Mouse (Mus musculus): ENCODE results near the gene Pctp. TPM values are rescaled to one million over a fixed set of nuclear protein-coding genes. Genes with fewer than 3 reads are reported as not detected.

Gene Pctp
- polyA plus RNA-seq, 2 experiments = 2.3 to 3.9 TPM

DNA sequence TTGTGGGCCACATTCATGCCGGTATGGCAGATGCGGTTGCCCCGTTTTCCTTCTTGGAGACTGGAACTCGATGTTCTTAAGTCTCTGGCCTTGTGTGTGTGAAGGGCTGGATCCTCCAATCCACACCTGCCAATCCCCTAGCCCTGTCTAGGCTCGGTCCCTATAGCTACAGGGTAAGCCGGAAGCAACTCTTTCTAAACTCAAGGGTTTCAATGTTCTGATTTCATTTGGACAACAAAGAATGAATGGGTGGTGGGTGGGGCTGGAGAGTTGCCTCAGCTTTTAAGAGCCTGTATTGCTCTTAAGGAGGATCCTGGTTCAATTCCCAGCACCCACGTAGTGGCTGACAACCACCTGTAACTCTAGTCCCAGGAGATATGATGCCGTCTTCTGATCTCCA lies 16.2 kb downstream of the Pctp start:
- Histone ChIP-seq H3K9ac (ENCODE audit: low read depth, low read length, severe bottlenecking) (no peak overlapping the region), H3K9me3 (ENCODE audit: control insufficient read depth, low read length) (no peaks in the 10 kb centered on the region), H3K36me3 (ENCODE audit: control insufficient read depth, insufficient read depth, low read length) (no peaks in the 10 kb centered on the region), H3K4me1 (ENCODE audit: control insufficient read depth, insufficient read depth, low read length) (no peaks in the 10 kb centered on the region), H3K27ac (replicated peaks; ENCODE audit: low read depth, low read length) (no peak overlapping the region), H3K4me3 (replicated peaks; ENCODE audit: low read length) (no peak overlapping the region), H3K27me3 (ENCODE audit: control insufficient read depth, insufficient read depth, low read length) (no peaks in the 10 kb centered on the region), H3K4me2 (replicated peaks; ENCODE audit: low read depth, low read length, severe bottlenecking) (no peak overlapping the region)
- no peak for ATAC-seq (ENCODE audit: low FRiP score, low read depth)
- 92% methylated on average over 8 of the region's 8 CpGs for whole genome bisulfite sequencing
- DNase-seq (ENCODE audit: low spot score) = no peak
- TF ChIP-seq POLR2A (IDR thresholded peaks at IDR 0.05; ENCODE audit: borderline replicate concordance, extremely low read depth, insufficient read depth, insufficient read length) = no peak

DNA sequence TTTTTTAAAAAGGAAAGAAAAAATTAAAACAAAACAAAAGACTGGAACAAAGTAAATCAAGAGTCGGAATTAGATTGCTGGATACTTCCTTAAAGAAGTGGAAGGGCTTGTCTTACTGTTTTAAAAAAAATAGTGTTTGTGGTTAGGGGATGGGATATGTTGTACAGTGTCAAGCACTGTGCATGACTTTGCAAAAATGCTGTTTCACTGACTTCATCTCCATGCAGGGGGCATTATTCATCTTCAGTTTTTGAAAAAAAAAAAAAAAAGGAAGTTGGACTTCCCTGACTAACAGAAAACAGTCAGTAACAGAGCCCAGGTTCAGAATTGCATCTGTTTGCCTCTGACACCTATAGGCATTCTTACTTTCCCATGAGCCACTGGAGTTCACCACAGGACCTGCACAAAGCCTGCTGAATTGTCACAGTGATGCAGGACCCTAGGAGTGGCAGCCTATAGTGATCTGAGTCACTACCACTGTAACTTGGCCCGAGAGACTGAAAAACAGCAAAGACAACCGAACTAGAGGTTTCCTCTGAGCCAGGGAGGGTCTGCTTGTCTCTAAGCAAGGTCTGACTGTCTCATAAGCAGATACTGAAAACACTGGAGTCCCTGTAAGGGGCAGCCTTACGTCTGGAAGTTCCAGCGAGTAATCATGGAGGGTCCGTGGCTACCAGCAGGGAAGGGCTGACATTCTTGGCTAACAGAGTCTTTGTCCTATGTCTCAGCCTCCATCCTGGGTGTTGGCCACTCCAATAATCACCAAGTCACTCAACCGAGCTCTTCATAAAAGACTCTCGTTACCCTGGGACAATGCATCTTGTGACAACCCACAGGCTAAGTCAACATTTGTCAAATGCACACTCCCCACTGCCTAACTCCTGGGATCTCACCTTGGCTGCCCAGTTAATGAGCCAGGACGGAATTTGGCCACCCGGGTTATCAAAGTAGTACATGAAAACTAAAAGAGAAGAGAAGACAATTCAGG lies 17.2 kb downstream of the Pctp start:
- Histone ChIP-seq H3K4me2 (replicated peaks; ENCODE audit: low read depth, low read length, severe bottlenecking) (no peak overlapping the region), H3K27ac (replicated peaks; ENCODE audit: low read depth, low read length) (no peak overlapping the region), H3K27me3 (ENCODE audit: control insufficient read depth, insufficient read depth, low read length) (no peaks in the 10 kb centered on the region), H3K4me3 (replicated peaks; ENCODE audit: low read length) (no peak overlapping the region), H3K4me1 (ENCODE audit: control insufficient read depth, insufficient read depth, low read length) (no peaks in the 10 kb centered on the region), H3K9me3 (ENCODE audit: control insufficient read depth, low read length) (no peaks in the 10 kb centered on the region), H3K36me3 (ENCODE audit: control insufficient read depth, insufficient read depth, low read length) (no peaks in the 10 kb centered on the region), H3K9ac (ENCODE audit: low read depth, low read length, severe bottlenecking) (no peak overlapping the region)
- WGBS = 80% methylated on average over 10 of the region's 10 CpGs
- no peak for DNase-seq (ENCODE audit: low spot score)
- no peak for TF ChIP-seq POLR2A (IDR thresholded peaks at IDR 0.05; ENCODE audit: borderline replicate concordance, extremely low read depth, insufficient read depth, insufficient read length)
- no peak for ATAC-seq (ENCODE audit: low FRiP score, low read depth)

DNA sequence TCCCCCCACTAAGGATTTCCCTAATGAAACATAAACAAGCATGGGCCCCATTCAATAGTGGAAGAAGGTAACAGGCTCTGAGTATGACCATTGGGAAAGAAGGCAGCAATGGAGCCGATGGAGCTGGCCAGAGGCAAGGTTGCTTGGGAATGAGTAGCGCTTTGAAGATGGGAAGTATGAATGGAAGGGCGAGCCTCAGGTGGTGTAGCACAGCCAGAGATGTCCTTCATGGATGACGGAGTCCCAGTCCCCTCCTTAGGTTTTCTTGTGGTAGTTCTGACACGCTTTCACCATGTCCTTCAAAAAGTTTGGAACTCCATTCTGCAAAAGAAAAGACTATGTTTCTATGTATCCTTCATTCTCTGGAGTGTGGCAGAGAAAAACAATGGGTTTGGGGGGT lies 18.3 kb downstream of the Pctp start:
- H3K27me3 ChIP-seq (ENCODE audit: control insufficient read depth, insufficient read depth, low read length) = no peaks in the 10 kb centered on the region
- H3K4me1 ChIP-seq (ENCODE audit: control insufficient read depth, insufficient read depth, low read length) = no peaks in the 10 kb centered on the region
- 92% methylated on average over 5 of the region's 5 CpGs for WGBS
- no peaks in the 10 kb centered on the region for H3K9me3 ChIP-seq (ENCODE audit: control insufficient read depth, low read length)
- H3K27ac ChIP-seq (replicated peaks; ENCODE audit: low read depth, low read length) = no peak overlapping the region
- no peak for TF ChIP-seq POLR2A (IDR thresholded peaks at IDR 0.05; ENCODE audit: borderline replicate concordance, extremely low read depth, insufficient read depth, insufficient read length)
- H3K4me2 ChIP-seq (replicated peaks; ENCODE audit: low read depth, low read length, severe bottlenecking) = no peak overlapping the region
- ATAC-seq (ENCODE audit: low FRiP score, low read depth) = no peak
- no peaks in the 10 kb centered on the region for H3K36me3 ChIP-seq (ENCODE audit: control insufficient read depth, insufficient read depth, low read length)
- H3K4me3 ChIP-seq (replicated peaks; ENCODE audit: low read length) = no peak overlapping the region
- DNase-seq (ENCODE audit: low spot score) = no peak
- no peak overlapping the region for H3K9ac ChIP-seq (ENCODE audit: low read depth, low read length, severe bottlenecking)

GRCm38 (mm10) chr11:89982918-89983317 lies 19.8 kb downstream of the Pctp start:
- no peak overlapping the region for H3K4me3 ChIP-seq (replicated peaks; ENCODE audit: low read length)
- no peak overlapping the region for H3K27ac ChIP-seq (replicated peaks; ENCODE audit: low read depth, low read length)
- H3K36me3 ChIP-seq (ENCODE audit: control insufficient read depth, insufficient read depth, low read length) = no peaks in the 10 kb centered on the region
- no peak overlapping the region for H3K4me2 ChIP-seq (replicated peaks; ENCODE audit: low read depth, low read length, severe bottlenecking)
- 77% methylated on average over 2 of the region's 2 CpGs for WGBS
- no peak for TF ChIP-seq POLR2A (IDR thresholded peaks at IDR 0.05; ENCODE audit: borderline replicate concordance, extremely low read depth, insufficient read depth, insufficient read length)
- H3K9ac ChIP-seq (ENCODE audit: low read depth, low read length, severe bottlenecking) = no peak overlapping the region
- H3K9me3 ChIP-seq (ENCODE audit: control insufficient read depth, low read length) = no peaks in the 10 kb centered on the region
- peaks cover 11% of the 10 kb centered on the region; the same call in 1 of the 2 replicates for H3K4me1 ChIP-seq (ENCODE audit: control insufficient read depth, insufficient read depth, low read length)
- ATAC-seq (ENCODE audit: low FRiP score, low read depth) (no peak), DNase-seq (ENCODE audit: low spot score) (no peak)
- no peaks in the 10 kb centered on the region for H3K27me3 ChIP-seq (ENCODE audit: control insufficient read depth, insufficient read depth, low read length)

DNA sequence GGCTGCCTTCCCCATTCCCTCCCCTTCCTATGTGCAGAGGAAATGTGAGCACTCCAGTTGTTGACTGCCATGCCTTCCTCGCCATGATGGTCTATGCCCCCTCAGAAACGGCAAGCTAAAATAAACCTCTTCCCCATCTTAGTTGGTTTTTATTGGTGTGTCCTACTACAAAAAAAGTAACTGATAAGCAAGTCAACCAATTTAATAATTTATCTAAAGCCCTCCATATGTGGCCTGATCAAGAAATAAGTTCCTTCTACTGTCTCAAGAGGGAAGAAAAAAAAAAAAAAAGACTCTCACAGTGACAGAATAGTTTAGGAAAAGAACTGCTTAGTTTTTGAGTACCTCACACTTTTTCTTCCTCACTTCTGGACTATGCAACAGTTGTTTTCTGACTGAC lies 22.6 kb downstream of the Pctp start:
- ATAC-seq (ENCODE audit: low FRiP score, low read depth) (no peak), DNase-seq (ENCODE audit: low spot score) (no peak)
- no peaks in the 10 kb centered on the region for H3K27me3 ChIP-seq (ENCODE audit: control insufficient read depth, insufficient read depth, low read length)
- no peaks in the 10 kb centered on the region for H3K36me3 ChIP-seq (ENCODE audit: control insufficient read depth, insufficient read depth, low read length)
- 95% methylated on average over 2 of the region's 2 CpGs for WGBS
- H3K4me2 ChIP-seq (replicated peaks; ENCODE audit: low read depth, low read length, severe bottlenecking) = no peak overlapping the region
- no peak overlapping the region for H3K27ac ChIP-seq (replicated peaks; ENCODE audit: low read depth, low read length)
- H3K4me3 ChIP-seq (replicated peaks; ENCODE audit: low read length) = no peak overlapping the region
- H3K4me1 ChIP-seq (ENCODE audit: control insufficient read depth, insufficient read depth, low read length) = peaks cover 11% of the 10 kb centered on the region; the same call in 1 of the 2 replicates
- TF ChIP-seq POLR2A (IDR thresholded peaks at IDR 0.05; ENCODE audit: borderline replicate concordance, extremely low read depth, insufficient read depth, insufficient read length) = no peak
- H3K9ac ChIP-seq (ENCODE audit: low read depth, low read length, severe bottlenecking) = no peak overlapping the region
- H3K9me3 ChIP-seq (ENCODE audit: control insufficient read depth, low read length) = no peaks in the 10 kb centered on the region
